Mouse (Mus musculus) ES-Bruce4 (cell line): ENCODE measurements around the gene Cep170b. TPM values are rescaled to one million over a fixed set of nuclear protein-coding genes. Genes with fewer than 3 reads are reported as not detected.

Experiments used
- H3K27ac ChIP-seq: 2 replicates; pipeline ENCODE4 v1.5.1; 2012; ENCODE audit warnings: low read length, inconsistent platforms; ENCODE audit not compliant: insufficient read depth
- H3K27me3 ChIP-seq: 2 replicates; pipeline ENCODE4 v1.6.1; 2012; ENCODE audit warnings: mild to moderate bottlenecking, low read length, inconsistent platforms; ENCODE audit not compliant: control insufficient read depth, poor library complexity, insufficient read depth, severe bottlenecking
- H3K36me3 ChIP-seq: 2 replicates; pipeline ENCODE4 v1.6.1; 2012; ENCODE audit warnings: inconsistent platforms, mild to moderate bottlenecking, low read length, moderate library complexity; ENCODE audit not compliant: control insufficient read depth, poor library complexity, insufficient read depth, severe bottlenecking
- H3K4me1 ChIP-seq: one replicate; pipeline ENCODE4 v1.8.1; 2011; ENCODE audit warnings: low read length; ENCODE audit not compliant: control insufficient read depth, insufficient read depth
- H3K4me3 ChIP-seq: 2 replicates; pipeline ENCODE4 v1.5.1; 2011; ENCODE audit warnings: low read depth, mild to moderate bottlenecking, low read length
- H3K9ac ChIP-seq: 2 replicates; pipeline ENCODE4 v1.6.1; 2012; ENCODE audit warnings: low read depth, mild to moderate bottlenecking, inconsistent platforms; ENCODE audit not compliant: poor library complexity, severe bottlenecking
- H3K9me3 ChIP-seq: replicated peaks from 2 replicates; pipeline ENCODE4 v1.6.1; 2012; ENCODE audit warnings: mild to moderate bottlenecking, low read length, inconsistent platforms; ENCODE audit not compliant: control insufficient read depth, poor library complexity, insufficient read depth, severe bottlenecking
- CTCF ChIP-seq: IDR thresholded peaks from one replicate; pipeline ENCODE4 v1.8.1; 2011; ENCODE audit warnings: low read depth, low read length
- EP300 ChIP-seq: IDR thresholded peaks from 2 replicates; pipeline ENCODE4 v1.6.1; 2011; ENCODE audit warnings: low read depth, low read length; ENCODE audit not compliant: insufficient read depth
- POLR2A ChIP-seq: IDR thresholded peaks from one replicate; pipeline ENCODE4 v1.8.1; 2011; ENCODE audit warnings: low read length; ENCODE audit not compliant: insufficient read depth
- polyA plus RNA-seq: library from polyadenylated mRNA; stranded (reverse); fragments of >200 nt; gene quantifications from 2 replicates; pipeline ENCODE4 v1.2.4, GENCODE M21; 2011; ENCODE audit warnings: low read depth; ENCODE audit not compliant: missing spikeins, insufficient read depth, insufficient read length

Cep170b gene
- polyA plus RNA-seq, 1 experiment, result 104 TPM

GRCm38 (mm10) chr12:112761411-112761810, 41.2 kb downstream of the Cep170b start:
- H3K27me3 ChIP-seq, result no peaks in the 10 kb centered on the region

DNA sequence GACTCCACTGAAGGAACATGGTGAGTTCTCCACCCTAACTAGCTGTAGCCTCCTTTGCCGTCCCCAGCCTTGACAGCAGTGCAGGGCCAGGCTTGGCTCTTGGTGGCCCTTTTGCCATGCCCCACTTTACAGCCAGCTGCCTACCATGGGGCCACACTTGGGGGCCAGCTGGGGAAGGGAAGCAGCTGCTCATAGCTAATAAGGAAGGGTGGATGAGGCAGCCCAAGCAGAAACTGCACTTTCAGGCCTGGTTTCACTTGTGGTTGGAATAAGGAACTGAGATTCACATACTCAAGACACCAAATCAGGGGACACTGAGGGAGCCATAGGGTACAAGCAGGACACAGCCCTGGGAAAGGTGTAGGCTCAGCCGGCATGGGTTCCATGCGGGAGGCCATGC, 41.8 kb downstream of the Cep170b start:
- H3K9ac ChIP-seq, result no peak overlapping the region
- no peak for TF ChIP-seq CTCF
- no peak for TF ChIP-seq EP300
- no peak for TF ChIP-seq POLR2A
- H3K4me1 ChIP-seq, result no peaks in the 10 kb centered on the region
- H3K4me3 ChIP-seq, result no peak overlapping the region
- H3K9me3 ChIP-seq, result no peaks in the 10 kb centered on the region
- H3K27me3 ChIP-seq, result no peaks in the 10 kb centered on the region
- H3K36me3 ChIP-seq, result no peaks in the 10 kb centered on the region
- no peak overlapping the region for H3K27ac ChIP-seq

More at GRCm38 (mm10) chr12:112761411-112761810, 41.2 kb downstream of the Cep170b start:
- Histone ChIP-seq H3K9ac (no peak overlapping the region), H3K9me3 (no peaks in the 10 kb centered on the region), H3K4me3 (no peak overlapping the region), H3K4me1 (no peaks in the 10 kb centered on the region), H3K36me3 (no peaks in the 10 kb centered on the region), H3K27ac (no peak overlapping the region)
- TF ChIP-seq EP300, result no peak
- TF ChIP-seq POLR2A, result no peak
- TF ChIP-seq CTCF, result no peak

DNA sequence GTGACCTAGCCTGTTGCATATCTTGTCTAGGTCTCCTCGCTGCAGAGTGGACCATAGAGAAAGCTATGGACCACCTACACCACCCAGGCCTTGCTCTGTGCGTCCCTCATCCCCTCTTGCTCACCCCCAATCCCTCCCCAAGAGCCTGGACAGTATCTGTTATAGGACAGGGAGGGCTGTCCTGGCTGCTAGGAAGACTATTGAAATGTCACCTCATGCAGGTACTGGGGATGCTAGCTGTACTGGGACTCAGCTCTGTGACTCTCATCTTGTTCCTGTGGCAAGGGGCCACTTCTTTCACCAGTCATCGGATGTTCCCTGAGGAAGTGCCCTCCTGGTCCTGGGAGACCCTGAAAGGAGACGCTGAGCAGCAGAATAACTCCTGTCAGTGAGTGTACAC, 42.9 kb downstream of the Cep170b start:
- Histone ChIP-seq H3K36me3 (no peaks in the 10 kb centered on the region), H3K9me3 (no peaks in the 10 kb centered on the region), H3K4me3 (no peak overlapping the region), H3K27me3 (no peaks in the 10 kb centered on the region), H3K9ac (no peak overlapping the region), H3K4me1 (no peaks in the 10 kb centered on the region), H3K27ac (no peak overlapping the region)
- TF ChIP-seq EP300, result no peak
- no peak for TF ChIP-seq CTCF
- TF ChIP-seq POLR2A, result no peak

DNA sequence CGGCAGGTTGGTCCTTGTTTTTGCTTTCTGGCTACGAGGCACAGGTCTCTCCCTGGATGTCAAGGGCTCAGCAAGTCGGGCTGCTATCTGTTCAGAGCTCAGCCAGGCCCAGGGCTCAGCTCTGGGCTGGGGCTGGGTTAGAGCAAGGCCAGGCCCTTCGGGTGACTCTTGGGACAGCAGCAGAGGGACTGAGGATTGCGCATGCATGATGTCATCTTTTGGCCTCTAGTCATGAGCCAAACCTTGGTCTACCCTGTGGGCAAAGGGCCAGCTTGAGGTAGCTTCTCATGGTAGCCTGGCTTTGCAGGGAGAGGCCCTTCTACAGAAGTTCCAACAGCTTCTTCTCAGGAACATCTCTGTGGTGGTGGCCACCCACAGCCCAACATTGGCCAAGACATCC, 43.9 kb downstream of the Cep170b start:
- H3K36me3 ChIP-seq, result no peaks in the 10 kb centered on the region
- no peak overlapping the region for H3K27ac ChIP-seq
- no peak overlapping the region for H3K4me3 ChIP-seq
- no peaks in the 10 kb centered on the region for H3K4me1 ChIP-seq
- TF ChIP-seq POLR2A (no peak), EP300 (no peak), CTCF (no peak)
- H3K9me3 ChIP-seq, result no peaks in the 10 kb centered on the region
- H3K27me3 ChIP-seq, result no peaks in the 10 kb centered on the region
- H3K9ac ChIP-seq, result no peak overlapping the region

DNA sequence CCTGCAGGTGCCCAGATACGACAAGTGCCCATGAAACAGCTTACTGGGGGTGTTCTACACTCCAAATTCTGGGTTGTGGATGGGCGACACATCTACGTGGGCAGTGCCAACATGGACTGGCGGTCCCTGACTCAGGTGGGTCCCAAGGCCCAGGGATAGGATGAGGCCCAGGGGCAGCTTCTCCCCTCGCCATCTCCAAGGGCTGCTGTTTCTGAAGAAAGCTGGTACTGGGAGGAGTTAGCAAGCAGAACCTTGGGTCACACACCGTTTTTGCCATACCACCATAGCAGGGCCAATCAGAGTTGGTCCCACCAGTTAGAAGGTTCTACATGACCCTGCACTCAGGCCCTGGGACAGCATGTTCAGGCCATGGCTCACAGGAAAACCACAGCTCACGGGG, 44.7 kb downstream of the Cep170b start:
- Histone ChIP-seq H3K27ac (no peak overlapping the region), H3K9me3 (no peaks in the 10 kb centered on the region), H3K4me1 (no peaks in the 10 kb centered on the region), H3K4me3 (no peak overlapping the region), H3K9ac (no peak overlapping the region), H3K27me3 (no peaks in the 10 kb centered on the region), H3K36me3 (no peaks in the 10 kb centered on the region)
- TF ChIP-seq POLR2A (no peak), CTCF (no peak), EP300 (no peak)

- no peak for TF ChIP-seq CTCF
- TF ChIP-seq POLR2A, result no peak
- no peak for TF ChIP-seq EP300
- no peaks in the 10 kb centered on the region for H3K36me3 ChIP-seq
- no peaks in the 10 kb centered on the region for H3K9me3 ChIP-seq
- H3K27me3 ChIP-seq, result no peaks in the 10 kb centered on the region
- no peak overlapping the region for H3K9ac ChIP-seq
- no peaks in the 10 kb centered on the region for H3K4me1 ChIP-seq
- H3K27ac ChIP-seq, result no peak overlapping the region
- H3K4me3 ChIP-seq, result no peak overlapping the region
These were observed 46.3 kb downstream of the Cep170b start for GRCm38 (mm10) chr12:112766586-112766985.
